Mouse (Mus musculus) small intestine, adult 2 months (tissue): ENCODE measurements around the gene Gls.

Source experiments
- CTCF ChIP-seq: fragments of 200-500 bp; IDR thresholded peaks from 2 replicates; pipeline ENCODE4 v1.5.1; 2012; ENCODE audit warnings: low read depth, mild to moderate bottlenecking, control low read depth, inconsistent platforms, low read length, moderate library complexity, mixed read lengths; ENCODE audit not compliant: insufficient replicate concordance, insufficient read length; ENCODE audit errors: extremely low read depth
- POLR2A ChIP-seq: fragments of 200-500 bp; IDR thresholded peaks from 2 replicates; pipeline ENCODE4 v1.6.1; 2012; ENCODE audit warnings: low read depth, mild to moderate bottlenecking, control low read depth, inconsistent platforms, low read length, moderate library complexity

- TF ChIP-seq POLR2A (no peak), CTCF (no peak)
Measured at GRCm38 (mm10) chr1:52148696-52149095, 84.3 kb downstream of the Gls start.
